Mouse (Mus musculus) kidney, postnatal 0 days (tissue): ENCODE data around the gene H13. TPM values are rescaled to one million over a fixed set of nuclear protein-coding genes. Genes with fewer than 3 reads are reported as not detected.

Experiments used
- ATAC-seq: fragments of 200-750 bp; cut with Nextera tagmentation; replicated peaks from 2 replicates; pipeline ENCODE4 v1.8.0; 2017; ENCODE audit warnings: low read depth, moderate number of reproducible peaks, moderate TSS enrichment, moderate library complexity; ENCODE audit not compliant: low FRiP score
- DNase-seq: peaks from one replicate; pipeline ENCODE4 v3.0.0-alpha.2; 2016; ENCODE audit warnings: low spot score
- H3K27ac ChIP-seq: fragments of 300-500 bp; sonication (generic); 2 replicates; pipeline ENCODE4 v1.5.1; 2014; ENCODE audit warnings: mild to moderate bottlenecking
- H3K27me3 ChIP-seq: fragments of 300-500 bp; sonication (generic); 2 replicates; pipeline ENCODE4 v1.6.1; 2014; ENCODE audit warnings: low read length, mixed read lengths; ENCODE audit not compliant: insufficient read depth
- H3K36me3 ChIP-seq: fragments of 300-500 bp; sonication (generic); 2 replicates; pipeline ENCODE4 v1.6.1; 2014; ENCODE audit warnings: low read length, mixed read lengths; ENCODE audit not compliant: insufficient read depth
- H3K4me1 ChIP-seq: fragments of 300-500 bp; sonication (generic); replicated peaks from 2 replicates; pipeline ENCODE4 v1.6.1; 2014; ENCODE audit warnings: antibody characterized with exemption, low read length, mixed read lengths; ENCODE audit not compliant: insufficient read depth
- H3K4me2 ChIP-seq: fragments of 300-500 bp; sonication (generic); 2 replicates; pipeline ENCODE4 v1.6.1; 2014; ENCODE audit warnings: mild to moderate bottlenecking, low read length, moderate library complexity, mixed read lengths
- H3K4me3 ChIP-seq: fragments of 300-500 bp; sonication (generic); replicated peaks from 2 replicates; pipeline ENCODE4 v1.5.1; 2014; ENCODE audit warnings: low read depth, low read length
- H3K9ac ChIP-seq: fragments of 300-500 bp; sonication (generic); 2 replicates; pipeline ENCODE4 v1.6.1; 2014; ENCODE audit warnings: low read depth, low read length
- H3K9me3 ChIP-seq: fragments of 300-500 bp; sonication (generic); replicated peaks from 2 replicates; pipeline ENCODE4 v1.6.1; 2016; ENCODE audit warnings: low read length, inconsistent platforms, mixed read lengths
- CTCF ChIP-seq: IDR thresholded peaks from 2 replicates; pipeline ENCODE4 v1.5.1; 2016; ENCODE audit warnings: antibody characterized with exemption, low read depth, mild to moderate bottlenecking, moderate library complexity
- WGBS: fragments of 180-500 bp; shearing (Covaris S2); extraction: QIAGEN DNeasy Blood & Tissue Kit; methylation state at CpG from one replicate; pipeline ENCODE4 v1.1.7; 2014; 5-methylcytosine and 5-hydroxymethylcytosine counted together
- polyA plus RNA-seq: library from polyadenylated mRNA; unstranded; fragments of >200 nt; fragmentation: Nextera tagmentation; extraction: Ambion mirVana; gene quantifications from 2 replicates; pipeline ENCODE4 v1.2.1, GENCODE M21; 2015

The H13 gene
- polyA plus RNA-seq, 1 experiment from 2014 or later, result 160 TPM

- Histone ChIP-seq H3K36me3 (peaks cover 24% of the 10 kb centered on the region), H3K9ac (no peak overlapping the region; the same call in 1 of the 2 replicates), H3K4me2 (peak overlapping the region; percentile 34; the same call in 1 of the 2 replicates), H3K4me3 (no peak overlapping the region), H3K4me1 (no peaks in the 10 kb centered on the region), H3K9me3 (no peaks in the 10 kb centered on the region), H3K27ac (no peak overlapping the region), H3K27me3 (no peaks in the 10 kb centered on the region)
- peak; percentile 90 for TF ChIP-seq CTCF
- 0 out of 2 replicates have a peak, but pooled peaks have one; percentile 4 for ATAC-seq
- WGBS, result 11% methylated on average over 9 of the region's 9 CpGs
- peak; percentile 89 for DNase-seq
These were observed 24.0 kb downstream of the H13 start for GRCm38 (mm10) chr2:152693233-152693632.

GRCm38 (mm10) chr2:152693735-152694134, 24.5 kb downstream of the H13 start:
- H3K4me2 ChIP-seq, result peak overlapping the region; percentile 34; the same call in 1 of the 2 replicates
- no peaks in the 10 kb centered on the region for H3K27me3 ChIP-seq
- no peak overlapping the region for H3K4me3 ChIP-seq
- no peak overlapping the region for H3K27ac ChIP-seq
- no peak for DNase-seq
- no peaks in the 10 kb centered on the region for H3K9me3 ChIP-seq
- no peak overlapping the region; the same call in 1 of the 2 replicates for H3K9ac ChIP-seq
- no peak for ATAC-seq
- 78% methylated on average over 13 of the region's 13 CpGs for WGBS
- no peak for TF ChIP-seq CTCF
- H3K36me3 ChIP-seq, result peaks cover 23% of the 10 kb centered on the region
- no peaks in the 10 kb centered on the region for H3K4me1 ChIP-seq

GRCm38 (mm10) chr2:152694708-152695107, 25.4 kb downstream of the H13 start:
- Histone ChIP-seq H3K9me3 (no peaks in the 10 kb centered on the region), H3K27me3 (no peaks in the 10 kb centered on the region), H3K27ac (no peak overlapping the region), H3K4me3 (no peak overlapping the region), H3K9ac (0 out of 2 replicates have a peak overlapping the region, but pooled peaks have one; percentile 42), H3K4me1 (no peaks in the 10 kb centered on the region), H3K4me2 (no peak overlapping the region), H3K36me3 (peaks cover 29% of the 10 kb centered on the region)
- 47% methylated on average over 7 of the region's 7 CpGs for WGBS
- no peak for DNase-seq
- no peak for ATAC-seq
- TF ChIP-seq CTCF, result no peak

- no peak for TF ChIP-seq CTCF
- DNase-seq (no peak), ATAC-seq (no peak)
- Histone ChIP-seq H3K27ac (peak overlapping the region; percentile 63; the same call in 1 of the 2 replicates), H3K4me3 (no peak overlapping the region), H3K36me3 (peaks cover 37% of the 10 kb centered on the region), H3K9me3 (no peaks in the 10 kb centered on the region), H3K9ac (peak overlapping the region; percentile 55; the same call in 1 of the 2 replicates), H3K27me3 (no peaks in the 10 kb centered on the region), H3K4me2 (no peak overlapping the region), H3K4me1 (no peaks in the 10 kb centered on the region)
- WGBS, result 56% methylated on average over 10 of the region's 10 CpGs
These were observed 26.8 kb downstream of the H13 start for GRCm38 (mm10) chr2:152696016-152696415.

GRCm38 (mm10) chr2:152696476-152697164, 27.4 kb downstream of the H13 start:
- no peak overlapping the region for H3K4me2 ChIP-seq
- ATAC-seq (peak; percentile 69), DNase-seq (peak; percentile 93)
- no peak overlapping the region for H3K4me3 ChIP-seq
- no peaks in the 10 kb centered on the region for H3K9me3 ChIP-seq
- 40% methylated on average over 20 of the region's 20 CpGs for WGBS
- no peaks in the 10 kb centered on the region for H3K27me3 ChIP-seq
- peak overlapping the region; percentile 55 for H3K9ac ChIP-seq
- peak; percentile 98 for TF ChIP-seq CTCF
- H3K27ac ChIP-seq, result peak overlapping the region; percentile 63
- peaks cover 43% of the 10 kb centered on the region for H3K36me3 ChIP-seq
- no peaks in the 10 kb centered on the region for H3K4me1 ChIP-seq

- Histone ChIP-seq H3K4me2 (no peak overlapping the region), H3K9me3 (no peaks in the 10 kb centered on the region), H3K27me3 (no peaks in the 10 kb centered on the region), H3K9ac (no peak overlapping the region), H3K4me3 (no peak overlapping the region), H3K4me1 (no peaks in the 10 kb centered on the region), H3K36me3 (peaks cover 68% of the 10 kb centered on the region), H3K27ac (no peak overlapping the region)
- DNase-seq, result no peak
- ATAC-seq, result no peak
- WGBS, result 91% methylated on average over 10 of the region's 10 CpGs
- TF ChIP-seq CTCF, result no peak
These were observed 30.9 kb downstream of the H13 start for GRCm38 (mm10) chr2:152700138-152700537.
